Mouse (Mus musculus) hindbrain, embryonic 10.5 days (tissue): ENCODE results near the gene Lgr6. TPM values are rescaled to one million over a fixed set of nuclear protein-coding genes. Genes with fewer than 3 reads are reported as not detected.
A peak's percentile ranks its signal among the peaks of the same experiment; 100 is the strongest.

Experiments used
- DNase-seq: peaks from one replicate; pipeline ENCODE4 v3.0.0-alpha.2; 2017; ENCODE audit warnings: low spot score
- H3K27ac ChIP-seq: fragments of 300-500 bp; sonication (generic); 2 replicates; pipeline ENCODE4 v1.5.1; 2016; ENCODE audit warnings: mild to moderate bottlenecking, moderate library complexity
- H3K27me3 ChIP-seq: fragments of 300-500 bp; sonication (generic); 2 replicates; pipeline ENCODE4 v1.6.1; 2016; ENCODE audit warnings: mild to moderate bottlenecking; ENCODE audit not compliant: poor library complexity, insufficient read depth, severe bottlenecking
- H3K36me3 ChIP-seq: fragments of 300-500 bp; sonication (generic); 2 replicates; pipeline ENCODE4 v1.6.1; 2016; ENCODE audit warnings: mild to moderate bottlenecking, moderate library complexity
- H3K4me1 ChIP-seq: fragments of 300-500 bp; sonication (generic); replicated peaks from 2 replicates; pipeline ENCODE4 v1.6.1; 2016; ENCODE audit warnings: mild to moderate bottlenecking
- H3K4me3 ChIP-seq: fragments of 300-500 bp; sonication (generic); 2 replicates; pipeline ENCODE4 v1.5.1; 2016; ENCODE audit warnings: mild to moderate bottlenecking, moderate library complexity
- H3K9me3 ChIP-seq: fragments of 300-500 bp; sonication (generic); 2 replicates; pipeline ENCODE4 v1.6.1; 2016; ENCODE audit warnings: mild to moderate bottlenecking, moderate library complexity
- WGBS: fragments of 180-500 bp; shearing (Covaris S2); methylation state at CpG from one replicate; pipeline ENCODE4 v1.1.7; 2016; 5-methylcytosine and 5-hydroxymethylcytosine counted together
- polyA plus RNA-seq: library from polyadenylated mRNA; unstranded; fragments of >200 nt; fragmentation: Nextera tagmentation; extraction: Ambion mirVana; gene quantifications from 2 replicates; pipeline ENCODE4 v1.2.1, GENCODE M21; 2016

Lgr6 gene
- polyA plus RNA-seq, 1 experiment from 2014 or later, result 0.26 TPM

DNA sequence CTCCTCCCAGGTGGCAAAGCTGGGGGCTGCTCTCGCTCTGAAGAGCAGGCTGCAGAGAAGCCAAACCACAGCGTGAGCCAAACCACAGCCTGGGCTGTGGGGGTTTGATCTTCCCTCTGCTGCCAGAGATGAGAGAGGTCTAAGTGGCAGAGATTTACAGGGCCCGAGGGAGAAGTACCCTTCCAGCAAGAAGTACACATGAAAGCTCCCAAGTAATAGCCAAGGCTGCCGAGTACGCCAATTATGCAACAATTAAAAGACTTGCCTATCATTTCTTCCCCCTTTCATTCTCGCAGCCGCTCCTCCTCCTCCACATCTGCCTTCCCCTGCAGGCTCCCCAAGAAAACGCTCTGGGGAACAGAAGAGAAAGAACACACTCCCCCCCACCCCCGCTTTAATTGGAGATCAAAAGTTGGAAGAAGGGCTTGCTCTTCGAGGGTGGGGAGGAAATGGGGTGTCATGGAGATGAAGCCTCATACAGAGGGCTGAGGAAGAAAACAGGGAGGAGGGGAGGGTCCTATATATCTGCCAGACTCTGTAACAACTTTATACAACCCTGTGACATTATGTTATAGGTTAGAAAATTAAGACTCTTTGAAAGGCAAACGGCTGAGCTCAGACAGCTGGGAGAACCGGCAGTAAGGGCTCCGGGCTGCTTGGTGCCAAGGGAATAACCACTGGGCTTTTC is 85.8 kb downstream of the Lgr6 start:
- Histone ChIP-seq H3K9me3 (0 out of 2 replicates have a peak, but pooled peaks cover 4% of the 10 kb centered on the region), H3K27ac (no peak overlapping the region), H3K36me3 (no peaks in the 10 kb centered on the region), H3K27me3 (peaks cover 21% of the 10 kb centered on the region; the same call in 1 of the 2 replicates), H3K4me3 (no peak overlapping the region), H3K4me1 (peaks cover 52% of the 10 kb centered on the region)
- DNase-seq, result no peak
- 38% methylated on average over 13 of the region's 13 CpGs for WGBS

DNA sequence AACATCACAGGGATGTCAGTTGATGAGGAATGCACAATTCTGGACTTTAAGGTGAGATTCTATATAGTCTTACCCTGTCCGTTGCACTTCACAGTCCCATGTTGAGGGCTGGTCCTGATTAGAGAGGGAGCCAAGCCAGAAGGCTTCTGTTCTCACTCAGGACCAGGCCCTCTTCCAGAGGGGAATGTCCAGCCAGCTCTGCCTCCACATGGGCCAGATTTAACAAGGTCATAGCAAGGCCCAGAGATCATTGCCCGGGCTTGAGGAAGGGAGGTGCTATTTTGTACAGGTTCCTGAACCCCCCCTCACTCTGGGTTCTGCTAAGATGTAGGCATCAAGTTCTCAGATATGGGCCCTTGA is 87.4 kb downstream of the Lgr6 start:
- Histone ChIP-seq H3K9me3 (no peaks in the 10 kb centered on the region), H3K36me3 (no peaks in the 10 kb centered on the region), H3K27me3 (peaks cover 26% of the 10 kb centered on the region), H3K27ac (no peak overlapping the region), H3K4me3 (no peak overlapping the region), H3K4me1 (peaks cover 52% of the 10 kb centered on the region)
- DNase-seq, result no peak
- 74% methylated on average over 2 of the region's 2 CpGs for WGBS

DNA sequence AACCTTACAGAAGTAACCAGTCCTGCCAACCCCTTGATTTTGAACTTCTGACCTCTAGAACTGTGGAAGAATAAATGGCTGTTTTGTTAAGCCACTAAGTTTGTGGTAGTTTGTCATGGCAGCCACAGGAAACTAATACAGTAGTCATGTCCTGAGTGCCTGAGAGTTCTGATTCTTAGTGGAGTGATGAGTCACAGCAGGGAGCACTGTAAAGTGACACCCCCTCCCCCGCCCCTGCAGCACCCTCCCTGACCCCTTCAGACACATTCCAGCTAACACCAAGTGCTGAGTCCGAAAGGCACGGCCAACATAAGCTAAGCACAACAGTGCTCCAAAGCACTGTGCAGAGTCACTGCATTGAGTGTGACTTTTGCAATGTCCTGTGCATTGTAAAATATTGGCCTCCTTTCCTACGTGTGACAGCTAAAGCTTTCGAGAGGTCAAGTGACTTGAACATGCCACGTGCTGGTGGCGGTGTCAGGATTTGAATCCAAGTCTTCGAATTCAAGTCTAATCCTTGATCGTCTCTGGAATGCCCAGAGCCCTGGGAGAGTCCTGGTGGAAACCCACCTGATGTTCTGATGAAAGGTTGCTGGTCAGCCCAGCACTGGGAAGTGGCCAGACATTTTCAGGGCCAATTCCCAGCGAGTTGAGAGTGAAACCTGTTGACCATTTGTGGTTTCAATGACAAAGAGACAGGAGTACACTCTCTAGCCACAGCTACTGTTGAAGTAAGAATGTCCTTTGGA is 88.0 kb downstream of the Lgr6 start:
- WGBS, result 83% methylated on average over 10 of the region's 10 CpGs
- H3K27ac ChIP-seq, result no peak overlapping the region
- H3K4me1 ChIP-seq, result peaks cover 52% of the 10 kb centered on the region
- no peak overlapping the region for H3K4me3 ChIP-seq
- H3K36me3 ChIP-seq, result no peaks in the 10 kb centered on the region
- H3K27me3 ChIP-seq, result peaks cover 31% of the 10 kb centered on the region
- DNase-seq, result peak; percentile 9
- no peaks in the 10 kb centered on the region for H3K9me3 ChIP-seq

DNA sequence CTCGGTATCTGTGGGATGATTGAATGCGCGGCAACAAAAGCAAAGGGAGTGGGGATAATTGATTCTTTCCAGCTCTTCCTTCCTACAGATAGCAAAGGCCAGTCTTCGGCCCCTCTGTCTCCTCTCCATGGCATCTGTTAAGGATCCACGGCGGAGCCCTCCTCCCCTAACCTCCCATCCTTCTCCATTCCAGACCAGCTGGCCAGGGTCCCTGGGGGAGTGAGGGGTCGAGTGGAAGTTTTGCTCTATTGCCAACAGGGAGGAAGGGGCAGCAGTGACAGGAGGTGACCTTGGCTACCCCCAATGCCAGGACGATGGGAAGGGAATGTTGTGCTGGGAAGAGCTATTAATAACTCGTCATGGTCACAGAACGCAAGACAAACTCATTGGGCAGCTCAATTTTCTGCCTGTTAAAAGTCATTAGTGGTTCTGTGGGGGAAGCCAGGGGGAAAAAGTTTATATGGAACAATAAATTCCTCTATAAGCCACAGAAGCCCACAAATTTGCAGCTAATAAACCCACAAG is 90.1 kb downstream of the Lgr6 start:
- WGBS, result 28% methylated on average over 10 of the region's 10 CpGs

DNA sequence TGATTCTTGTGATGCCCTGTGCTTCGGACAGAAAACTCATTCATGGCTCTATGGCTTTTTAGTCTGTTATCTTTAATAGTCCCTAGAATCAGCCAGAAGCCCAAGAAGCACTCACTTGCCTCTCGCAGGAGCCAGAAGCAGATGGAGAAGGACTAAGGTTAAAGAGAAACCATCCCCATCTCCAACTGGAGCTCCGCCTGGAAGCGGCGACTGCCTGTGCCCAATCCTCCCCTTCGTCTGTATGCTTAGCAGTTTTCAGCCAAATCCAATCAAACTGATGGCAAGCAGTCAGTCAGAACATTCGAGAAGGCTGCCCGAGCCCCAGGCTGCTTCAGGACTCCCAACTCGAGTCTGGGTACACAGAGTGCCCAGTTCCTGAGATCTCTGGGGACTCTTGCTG is 92.6 kb downstream of the Lgr6 start:
- H3K4me3 ChIP-seq, result no peak overlapping the region
- H3K27ac ChIP-seq, result no peak overlapping the region
- DNase-seq, result no peak
- H3K27me3 ChIP-seq, result peaks cover 23% of the 10 kb centered on the region
- no peaks in the 10 kb centered on the region for H3K36me3 ChIP-seq
- no peaks in the 10 kb centered on the region for H3K9me3 ChIP-seq
- 78% methylated on average over 9 of the region's 9 CpGs for WGBS
- H3K4me1 ChIP-seq, result peaks cover 25% of the 10 kb centered on the region

More for the DNA sequence above, 90.1 kb downstream of the Lgr6 start:
- H3K9me3 ChIP-seq, result no peaks in the 10 kb centered on the region
- no peaks in the 10 kb centered on the region for H3K36me3 ChIP-seq
- peaks cover 39% of the 10 kb centered on the region for H3K4me1 ChIP-seq
- H3K27me3 ChIP-seq, result peaks cover 33% of the 10 kb centered on the region
- peak; percentile 67 for DNase-seq
- H3K27ac ChIP-seq, result peak overlapping the region; percentile 45; the same call in 1 of the 2 replicates
- H3K4me3 ChIP-seq, result no peak overlapping the region

DNA sequence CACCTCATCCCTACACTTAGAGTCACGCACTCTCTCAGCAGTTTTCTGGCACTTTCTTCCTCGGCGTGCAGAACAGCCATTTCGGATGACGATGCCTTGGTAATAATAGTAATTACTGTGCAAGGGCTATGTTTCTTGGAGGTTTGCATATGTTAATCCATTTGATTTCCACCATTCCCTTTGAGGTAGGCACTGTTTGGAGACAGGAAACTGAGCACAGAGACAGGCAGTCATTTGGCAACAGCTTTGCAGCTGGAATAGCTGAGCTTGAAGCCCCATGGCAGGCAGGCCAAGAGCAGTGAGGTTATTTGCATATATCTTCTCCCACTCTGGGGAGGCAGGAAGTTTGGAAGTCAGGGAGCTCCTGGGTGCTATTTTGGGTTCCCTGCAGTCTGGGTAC is 93.2 kb downstream of the Lgr6 start:
- no peak overlapping the region for H3K27ac ChIP-seq
- no peaks in the 10 kb centered on the region for H3K36me3 ChIP-seq
- peaks cover 22% of the 10 kb centered on the region for H3K27me3 ChIP-seq
- 91% methylated on average over 5 of the region's 5 CpGs for WGBS
- H3K9me3 ChIP-seq, result no peaks in the 10 kb centered on the region
- peaks cover 24% of the 10 kb centered on the region for H3K4me1 ChIP-seq
- DNase-seq, result no peak
- no peak overlapping the region for H3K4me3 ChIP-seq

DNA sequence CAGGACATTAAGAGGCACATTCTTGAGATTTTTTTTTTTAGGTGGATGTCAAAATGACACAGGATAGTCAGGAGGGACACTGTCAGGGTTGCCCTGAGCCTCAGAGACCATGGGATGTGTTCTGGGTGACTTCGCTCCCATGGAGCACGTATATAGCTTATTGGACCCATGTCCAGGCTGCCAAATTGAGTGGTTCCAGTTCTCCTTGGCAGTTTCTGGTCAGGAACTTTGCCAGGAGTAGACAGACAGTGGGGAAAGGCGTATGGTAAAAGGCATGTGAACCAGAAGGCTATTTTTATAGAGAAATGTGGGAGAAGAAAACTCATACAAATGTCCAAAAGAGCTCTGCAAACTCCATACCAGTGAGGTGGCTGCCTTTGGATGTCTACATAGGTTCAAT is 95.2 kb downstream of the Lgr6 start:
- Histone ChIP-seq H3K27me3 (peaks cover 18% of the 10 kb centered on the region), H3K9me3 (no peaks in the 10 kb centered on the region), H3K4me3 (no peak overlapping the region), H3K4me1 (peaks cover 7% of the 10 kb centered on the region), H3K27ac (no peak overlapping the region), H3K36me3 (no peaks in the 10 kb centered on the region)
- DNase-seq, result no peak
- WGBS, result 78% methylated on average over 3 of the region's 3 CpGs

DNA sequence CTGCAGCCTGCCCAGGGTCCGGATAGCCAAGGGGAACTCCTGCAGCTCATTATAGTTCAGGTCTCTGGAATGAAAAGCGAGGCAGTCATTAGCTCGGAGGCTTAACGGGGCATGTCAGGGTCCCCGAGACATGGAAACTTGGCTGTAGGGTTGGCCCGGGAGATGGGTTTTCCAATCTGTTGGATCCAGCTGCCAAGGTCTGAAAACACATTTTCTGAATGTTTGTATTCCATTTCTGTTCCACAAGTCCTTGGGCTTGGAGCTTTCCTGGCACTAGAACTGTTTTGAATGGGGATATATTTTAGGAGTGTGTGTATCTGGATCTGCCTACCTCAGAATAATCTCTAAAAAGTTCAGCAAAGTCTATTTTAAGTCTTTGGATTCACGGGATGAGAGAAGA is 99.4 kb downstream of the Lgr6 start:
- Histone ChIP-seq H3K36me3 (no peaks in the 10 kb centered on the region), H3K4me3 (no peak overlapping the region), H3K9me3 (no peaks in the 10 kb centered on the region), H3K4me1 (peaks cover 10% of the 10 kb centered on the region), H3K27me3 (peaks cover 4% of the 10 kb centered on the region; the same call in 1 of the 2 replicates), H3K27ac (no peak overlapping the region)
- no peak for DNase-seq
- WGBS, result 69% methylated on average over 7 of the region's 7 CpGs

DNA sequence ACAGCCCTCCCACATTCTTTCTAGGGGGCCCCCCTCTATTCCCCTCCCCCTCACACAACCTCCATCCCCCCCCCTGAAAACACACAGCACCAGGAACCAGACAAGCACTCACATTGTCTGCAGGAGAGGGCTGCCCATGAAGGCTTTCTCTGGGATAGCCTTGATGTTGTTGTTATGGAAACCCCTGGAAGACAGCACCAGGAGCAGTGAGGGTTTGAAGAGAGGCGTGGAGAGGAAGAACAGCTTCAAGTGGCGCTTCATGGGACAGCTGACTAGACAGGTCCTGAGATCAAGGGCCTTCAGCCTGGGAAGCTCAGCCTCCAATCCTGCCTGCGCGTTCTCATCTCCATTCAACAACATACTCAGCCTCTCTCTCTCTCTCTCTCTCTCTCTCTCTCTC is 101.7 kb downstream of the Lgr6 start:
- H3K27me3 ChIP-seq, result peaks cover 13% of the 10 kb centered on the region
- H3K4me1 ChIP-seq, result peaks cover 10% of the 10 kb centered on the region
- DNase-seq, result no peak
- H3K36me3 ChIP-seq, result no peaks in the 10 kb centered on the region
- H3K27ac ChIP-seq, result no peak overlapping the region; the same call in 1 of the 2 replicates
- H3K4me3 ChIP-seq, result no peak overlapping the region
- whole genome bisulfite sequencing, result 45% methylated on average over 4 of the region's 4 CpGs
- no peaks in the 10 kb centered on the region for H3K9me3 ChIP-seq

DNA sequence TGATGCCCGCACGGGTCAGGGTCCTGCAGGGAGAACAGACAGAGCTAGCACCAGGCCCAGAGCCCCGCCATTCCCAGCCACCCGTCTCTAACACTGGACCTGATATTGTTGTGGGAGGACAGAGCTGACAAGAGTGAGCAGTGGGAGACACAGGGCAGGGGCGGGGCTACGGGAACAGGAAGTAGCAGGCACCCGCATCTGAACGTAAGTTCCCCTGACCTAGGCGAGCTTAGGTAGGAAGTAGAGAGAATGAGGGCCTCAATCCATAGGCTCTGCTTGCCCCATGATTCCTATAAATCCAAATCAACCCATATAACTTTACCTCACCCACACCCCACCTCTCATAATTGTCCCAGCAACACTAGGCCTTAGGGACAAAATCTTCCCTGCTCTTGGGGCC is 104.5 kb downstream of the Lgr6 start:
- H3K4me1 ChIP-seq, result peaks cover 16% of the 10 kb centered on the region
- no peak for DNase-seq
- H3K27ac ChIP-seq, result no peak overlapping the region
- WGBS, result 79% methylated on average over 9 of the region's 9 CpGs
- no peaks in the 10 kb centered on the region for H3K36me3 ChIP-seq
- H3K9me3 ChIP-seq, result no peaks in the 10 kb centered on the region
- H3K27me3 ChIP-seq, result peaks cover 8% of the 10 kb centered on the region
- no peak overlapping the region for H3K4me3 ChIP-seq

DNA sequence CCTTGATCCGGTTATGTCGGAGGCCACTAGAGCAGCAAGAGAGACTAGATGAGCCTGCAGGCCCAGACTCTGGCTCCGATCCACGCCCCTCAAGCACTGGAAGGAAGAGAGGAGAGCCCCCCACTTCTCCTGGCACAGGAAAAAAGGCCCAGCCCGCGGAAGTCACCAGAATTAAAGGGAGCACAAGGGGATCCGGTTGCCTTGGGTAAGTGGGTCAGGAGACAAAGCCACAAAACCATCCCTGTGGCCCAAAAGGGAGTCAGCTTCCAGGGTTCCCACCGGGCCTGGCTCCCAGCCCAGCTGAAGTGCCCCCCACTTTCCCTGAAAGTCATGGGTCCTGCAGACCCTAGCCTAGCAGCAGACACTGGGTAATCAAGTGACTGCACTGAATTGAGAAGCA is 106.8 kb downstream of the Lgr6 start:
- H3K27me3 ChIP-seq, result peaks cover 19% of the 10 kb centered on the region

DNA sequence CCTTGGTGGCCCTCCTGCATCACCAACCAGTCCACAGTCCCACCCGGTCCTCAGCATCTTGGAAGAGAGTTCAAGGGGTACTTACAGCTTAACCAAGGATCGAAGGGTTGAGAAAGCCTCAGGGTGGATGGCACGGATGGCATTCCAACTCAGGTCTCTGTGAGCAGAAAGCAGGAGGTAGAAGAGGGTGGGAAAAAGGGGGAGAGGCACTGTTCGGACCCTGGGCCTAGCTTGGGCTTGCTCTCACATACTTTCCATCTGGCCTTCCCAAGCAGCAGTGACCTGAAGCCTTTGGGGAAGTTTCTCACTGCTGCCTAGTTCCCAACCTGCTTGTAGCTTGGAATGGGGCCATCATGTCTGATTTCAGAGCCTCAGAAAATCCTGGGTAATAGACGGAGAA is 107.5 kb downstream of the Lgr6 start:
- Histone ChIP-seq H3K9me3 (no peaks in the 10 kb centered on the region), H3K4me1 (peaks cover 9% of the 10 kb centered on the region; the same call in 1 of the 2 replicates), H3K27ac (no peak overlapping the region), H3K36me3 (no peaks in the 10 kb centered on the region), H3K27me3 (peaks cover 19% of the 10 kb centered on the region), H3K4me3 (no peak overlapping the region)
- DNase-seq, result no peak
- WGBS, result 80% methylated on average over 5 of the region's 5 CpGs

More for the DNA sequence above, 106.8 kb downstream of the Lgr6 start:
- DNase-seq, result no peak
- no peak overlapping the region for H3K27ac ChIP-seq
- H3K9me3 ChIP-seq, result no peaks in the 10 kb centered on the region
- peaks cover 14% of the 10 kb centered on the region for H3K4me1 ChIP-seq
- no peaks in the 10 kb centered on the region for H3K36me3 ChIP-seq
- WGBS, result 88% methylated on average over 8 of the region's 8 CpGs
- H3K4me3 ChIP-seq, result no peak overlapping the region

DNA sequence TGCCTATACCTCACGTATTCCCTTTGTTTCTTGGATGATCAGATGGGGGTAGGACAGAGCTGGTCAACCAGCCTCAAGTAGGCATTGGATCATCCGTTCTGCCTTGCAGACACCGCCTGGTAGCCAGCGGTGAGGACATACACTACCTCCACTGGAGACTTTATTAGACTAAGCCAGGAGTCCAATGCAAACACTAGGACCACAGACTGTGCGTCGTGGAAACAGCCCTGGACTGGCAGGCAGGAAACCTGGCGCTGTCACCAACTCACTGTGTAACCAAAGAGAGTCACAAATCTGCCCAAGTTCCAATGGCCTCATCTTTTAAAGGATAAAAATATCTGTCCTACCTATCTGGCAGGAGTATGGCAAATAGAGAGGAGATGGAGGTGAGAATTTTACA is 108.6 kb downstream of the Lgr6 start:
- Histone ChIP-seq H3K27me3 (peaks cover 28% of the 10 kb centered on the region), H3K36me3 (no peaks in the 10 kb centered on the region), H3K4me3 (no peak overlapping the region), H3K9me3 (no peaks in the 10 kb centered on the region), H3K4me1 (peaks cover 18% of the 10 kb centered on the region), H3K27ac (no peak overlapping the region)
- DNase-seq, result no peak
- WGBS, result 86% methylated on average over 7 of the region's 7 CpGs
